Mouse (Mus musculus) embryo, embryonic 10 days (tissue): ENCODE results near the gene Maged1.
A peak's percentile ranks its signal among the peaks of the same experiment; 100 is the strongest.
"Not testable (repeated sequence)": the region's sequence is repeated elsewhere in the genome, so short reads cannot be mapped to it uniquely, and the experiment has no call there.

Source experiments
- DNase-seq: peaks from one replicate; pipeline ENCODE4 v3.0.0-alpha.2; 2015; ENCODE audit warnings: low spot score

Gene Maged1

GRCm38 (mm10) chrX:94541918-94542355 lies at the start of gene Maged1:
Maged1 (minus strand) TSS chrX:94542143.
- peak; percentile 95 for DNase-seq

DNA sequence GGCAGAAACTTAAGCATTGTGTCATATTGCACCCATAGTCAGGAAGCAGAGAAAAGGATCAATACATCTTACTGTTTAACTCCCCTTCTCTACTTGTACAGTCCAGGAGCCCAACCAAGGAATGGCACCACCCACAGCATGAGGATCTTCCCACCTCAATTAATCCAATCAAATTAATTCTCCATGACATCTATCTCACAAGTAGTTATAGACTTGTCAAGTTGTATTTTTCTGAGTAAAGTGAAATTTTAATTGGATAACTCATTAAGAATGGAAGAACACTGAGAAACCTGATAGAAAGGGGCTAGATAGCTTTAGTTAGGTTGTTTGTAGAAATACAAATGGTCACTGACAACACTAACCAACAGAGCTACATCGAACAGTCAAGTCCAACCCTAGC lies 38.3 kb upstream of the Maged1 start:
- no peak for DNase-seq

DNA sequence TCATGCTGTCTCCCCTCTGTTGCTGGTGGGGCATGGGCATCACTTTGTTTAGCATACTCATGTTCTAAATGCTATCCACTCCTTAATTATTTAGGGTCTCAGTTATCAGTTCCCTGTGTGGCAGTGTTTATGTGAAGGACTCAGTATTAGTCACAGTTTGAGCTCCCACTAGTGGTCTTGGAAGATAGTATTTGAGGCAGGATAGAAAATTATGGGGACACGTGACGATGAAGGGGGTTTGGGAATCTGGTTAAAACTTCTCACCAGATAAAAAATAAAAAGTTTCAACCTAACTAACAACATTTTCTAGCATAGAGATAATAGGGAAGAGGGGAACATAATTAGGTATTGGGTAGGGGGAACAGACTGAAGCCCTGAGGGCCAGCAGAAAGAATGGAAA lies 22.8 kb upstream of the Maged1 start:
- DNase-seq, result no peak

DNA sequence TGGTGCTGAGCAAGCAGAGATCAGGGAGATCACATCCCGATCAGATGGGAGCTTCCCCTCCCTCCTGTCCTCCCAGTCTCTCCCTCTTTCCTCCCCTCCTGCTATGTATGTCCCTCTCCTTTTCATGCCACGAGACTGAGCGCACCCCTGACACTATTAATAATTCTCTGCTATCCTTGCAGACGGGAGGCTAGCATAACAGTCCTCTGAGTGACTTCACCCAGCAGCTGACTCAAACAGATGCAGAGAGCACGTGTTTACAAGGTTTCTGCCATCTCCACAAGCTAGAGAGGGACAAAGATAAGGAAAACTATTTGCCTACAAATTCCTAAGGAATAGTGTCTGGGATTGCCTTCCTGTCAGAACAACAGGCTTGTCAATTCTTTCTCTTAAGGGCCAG lies 20.4 kb upstream of the Maged1 start:
- DNase-seq, result no peak

- DNase-seq, result peak; percentile 17
These were observed 6.3 kb upstream of the Maged1 start for GRCm38 (mm10) chrX:94548227-94548626.

GRCm38 (mm10) chrX:94545941-94546340 lies 4.0 kb upstream of the Maged1 start:
- DNase-seq, result no peak

GRCm38 (mm10) chrX:94544923-94545322 lies 3.0 kb upstream of the Maged1 start:
- peak; percentile 54 for DNase-seq

GRCm38 (mm10) chrX:94542536-94542935 lies 593 bp upstream of the Maged1 start:
- peak; percentile 8 for DNase-seq

DNA sequence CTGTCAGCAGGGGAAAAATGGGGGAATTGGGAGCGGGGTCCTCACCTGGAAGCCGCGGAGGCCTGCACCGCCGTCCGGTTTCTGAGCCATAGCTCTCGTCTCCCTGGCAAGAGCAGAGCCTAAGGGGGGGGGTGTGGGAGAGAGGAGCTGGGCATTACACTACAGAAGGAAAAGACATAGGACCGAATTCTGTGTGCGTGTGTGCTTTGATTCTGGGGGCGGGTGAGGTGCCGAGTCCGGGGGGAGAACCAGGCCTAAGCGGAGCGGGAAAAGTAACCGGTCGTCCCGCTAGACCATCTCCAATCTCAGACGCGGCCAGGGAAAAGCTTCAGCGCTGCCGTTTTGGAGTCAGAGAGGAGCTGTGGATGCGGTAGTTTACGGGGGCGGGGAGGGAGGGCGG lies 737 bp downstream of the Maged1 start:
- no peak for DNase-seq

DNA sequence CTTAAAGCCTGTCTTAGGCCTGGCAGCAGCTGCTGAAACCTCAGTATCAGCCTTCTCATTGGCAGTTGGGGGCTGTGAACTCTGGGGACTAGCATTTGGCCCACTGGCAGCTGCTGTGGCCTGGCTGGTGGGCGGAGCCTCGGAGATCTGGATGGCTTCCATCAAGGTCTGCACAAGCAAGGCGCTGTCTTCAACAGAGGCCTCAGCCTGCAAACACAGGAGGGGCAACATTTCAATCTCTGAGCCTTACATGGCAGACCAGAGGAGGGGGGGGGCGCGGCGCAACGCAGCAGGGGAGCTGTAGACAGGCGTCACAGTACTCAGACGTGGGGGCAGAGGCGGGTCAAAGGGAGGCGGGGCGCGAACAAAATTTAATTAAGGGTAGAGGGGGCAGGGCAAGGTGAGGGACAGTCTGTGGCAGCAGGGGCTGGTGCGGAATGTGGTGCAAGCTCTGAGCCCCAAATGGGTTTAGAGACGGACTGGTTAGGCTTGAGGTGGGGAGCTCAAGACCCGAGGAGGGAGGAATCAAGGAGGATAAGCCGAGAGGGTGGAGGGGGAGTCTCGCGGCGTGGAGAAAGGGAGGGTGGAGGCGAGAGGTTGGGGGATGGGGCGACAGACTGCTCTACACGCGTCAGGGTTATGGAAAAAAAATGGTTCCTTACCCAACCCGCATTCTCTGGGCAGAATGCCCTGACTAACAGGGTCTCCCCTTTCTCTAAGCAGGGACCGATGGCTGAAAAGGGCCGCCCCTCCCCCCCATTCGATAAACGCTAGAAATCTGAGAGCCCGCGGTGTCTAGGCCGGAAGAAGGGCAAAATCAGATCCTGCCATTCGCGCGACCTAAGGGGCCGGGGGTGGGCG lies 1.4 kb downstream of the Maged1 start:
- DNase-seq, result peak; percentile 62

DNA sequence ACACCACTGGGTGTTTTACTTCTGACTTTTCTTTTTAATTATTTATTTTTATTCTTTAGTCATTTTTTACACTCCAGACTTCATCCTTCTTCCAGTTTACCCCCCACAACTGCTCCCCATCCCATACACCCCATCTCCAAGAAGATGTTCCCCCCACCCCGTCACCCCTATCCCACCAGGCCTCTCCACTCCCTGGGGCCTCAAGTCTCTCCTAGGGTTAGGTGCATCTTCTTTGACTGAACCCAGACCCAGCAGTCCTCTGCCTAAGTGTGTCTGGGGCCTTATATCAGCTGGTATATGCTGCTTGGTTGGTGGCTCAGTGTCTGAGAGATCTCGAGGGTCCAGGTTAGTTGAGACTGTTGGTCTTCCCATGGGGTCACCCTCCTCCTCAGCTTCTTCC lies 7.6 kb downstream of the Maged1 start:
- no peak for DNase-seq

DNA sequence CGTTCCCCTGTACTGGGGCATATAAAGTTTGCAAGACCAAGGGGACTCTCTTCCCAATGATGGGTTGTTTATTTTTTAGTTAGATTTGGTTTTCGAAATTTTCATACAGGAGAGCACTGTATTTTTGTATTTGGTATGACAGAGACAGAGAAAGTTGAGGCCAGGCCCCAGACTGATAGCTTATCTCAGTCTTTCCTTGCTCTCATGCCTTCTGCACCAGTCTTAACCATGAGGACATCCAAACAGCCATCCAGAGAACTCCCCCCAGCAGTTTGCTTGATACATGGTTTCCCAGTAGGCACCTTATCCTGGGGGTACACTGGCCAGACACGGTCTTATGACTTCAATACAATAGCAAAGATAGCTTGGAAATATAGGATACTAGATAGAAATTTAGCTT lies 11.6 kb downstream of the Maged1 start:
- no peak for DNase-seq

DNA sequence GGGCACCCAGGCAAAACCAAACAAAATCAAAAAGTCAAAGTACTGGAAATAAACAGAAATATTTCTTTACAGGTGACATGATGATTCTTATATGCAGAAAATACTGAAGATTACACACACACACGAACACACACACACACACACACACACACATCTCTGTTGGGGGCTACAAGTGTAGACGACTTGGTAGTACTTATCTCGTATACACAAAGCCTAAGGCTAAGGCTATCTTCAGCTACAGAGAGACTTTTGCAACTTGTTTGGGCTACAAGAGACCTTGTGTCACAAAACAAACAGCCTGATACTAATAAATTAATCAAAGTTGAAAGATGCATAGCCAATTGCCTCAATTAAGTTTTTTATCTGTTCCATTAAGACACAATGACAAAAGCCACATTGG lies 19.8 kb downstream of the Maged1 start:
- DNase-seq, result no peak

DNA sequence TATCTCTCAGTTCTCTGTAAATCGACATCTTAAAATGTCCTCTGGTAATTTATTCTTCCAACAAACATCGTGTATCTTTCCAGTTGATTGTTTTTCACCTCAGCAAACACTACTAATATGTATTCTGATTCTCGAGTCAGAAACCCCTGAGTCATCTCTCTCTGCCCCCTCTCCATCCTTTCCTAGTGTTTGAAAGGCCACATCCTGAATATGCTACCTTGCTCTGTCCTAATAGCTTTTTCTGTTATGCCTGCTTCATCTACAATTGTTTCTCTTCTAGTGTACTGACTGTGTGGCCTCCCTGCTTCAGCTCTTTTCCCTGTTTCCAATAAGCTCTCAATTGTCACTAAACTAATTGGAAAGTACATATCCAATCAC lies 33.5 kb downstream of the Maged1 start:
- no peak for DNase-seq

DNA sequence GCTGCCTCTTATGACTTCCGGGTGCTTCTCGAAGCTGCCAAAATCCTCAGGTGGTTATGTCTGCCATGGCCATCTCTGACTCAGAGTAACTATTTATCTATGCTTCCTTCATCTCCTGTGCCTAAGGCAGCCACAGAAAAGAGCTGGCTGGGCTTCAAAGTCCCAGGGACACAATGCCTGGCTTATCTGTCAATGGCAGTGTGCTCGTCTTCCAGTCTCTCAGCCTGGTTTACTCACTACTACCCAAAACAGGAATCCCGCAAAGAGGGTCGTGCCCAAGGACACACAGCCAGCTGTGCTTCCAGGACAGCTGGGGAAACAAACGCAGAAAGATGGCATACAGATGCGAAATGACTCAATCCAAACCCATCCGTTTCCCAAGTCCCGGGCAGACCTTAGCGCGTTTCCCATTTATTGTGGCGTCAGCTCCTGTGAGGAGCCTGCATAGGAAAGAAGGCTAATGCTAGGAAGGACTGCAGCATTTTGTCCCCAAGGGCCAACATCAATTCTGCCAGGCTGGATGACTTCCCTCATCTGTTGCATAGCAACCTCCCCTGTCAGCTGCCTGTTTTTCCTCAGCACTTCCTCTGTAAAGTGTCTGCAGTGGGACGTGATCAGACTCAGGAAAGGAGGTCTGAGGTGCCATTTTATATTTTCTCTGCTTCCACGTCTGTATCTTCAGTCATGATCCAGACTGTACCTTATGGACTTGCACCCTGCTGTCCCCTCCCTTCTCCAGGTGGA lies 34.1 kb downstream of the Maged1 start:
- DNase-seq, result not testable (repeated sequence)

DNA sequence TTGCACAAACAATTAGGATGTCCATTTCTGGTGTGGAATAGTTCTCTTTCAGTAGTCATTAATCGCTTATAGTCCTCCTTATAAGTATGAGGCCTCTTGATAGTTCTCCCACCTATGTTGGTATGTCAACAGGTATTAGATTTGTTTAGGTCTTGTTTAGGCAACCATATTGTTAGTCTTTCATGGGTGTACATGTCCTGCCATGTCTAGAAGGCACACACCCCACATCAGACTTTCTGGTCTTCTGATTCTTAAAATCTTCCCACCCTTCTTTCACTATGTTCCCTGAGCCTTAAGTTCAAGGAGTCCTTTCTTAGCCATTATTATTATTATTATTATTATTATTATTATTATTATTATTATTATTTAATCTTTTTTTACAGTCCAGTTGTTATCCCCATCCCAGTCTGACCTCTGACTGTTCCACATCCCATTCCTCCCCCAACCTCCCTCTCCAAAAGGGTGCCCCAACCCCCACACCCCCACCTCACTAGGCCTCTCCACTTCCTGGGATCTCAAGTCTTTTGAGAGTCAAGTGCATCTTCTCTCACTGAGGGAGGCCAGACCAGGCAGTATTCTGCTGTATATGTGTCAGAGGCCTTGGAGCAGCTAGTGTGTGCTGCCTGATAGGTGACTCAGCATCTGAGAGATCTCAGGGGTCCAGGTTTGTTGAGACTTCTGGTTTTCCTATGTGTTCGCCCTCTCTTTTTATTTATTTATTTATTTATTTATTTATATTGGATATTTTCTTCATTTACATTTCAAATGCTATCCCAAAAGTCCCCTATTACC lies 55.7 kb downstream of the Maged1 start:
- no peak for DNase-seq
